Mouse (Mus musculus): ENCODE data around the gene Ubap2.

Gene Ubap2

GRCm38 (mm10) chr4:41164974-41165373, 110.0 kb downstream of the Ubap2 start:
- DNase-seq (ENCODE audit: low read depth, low spot score): no peak

GRCm38 (mm10) chr4:41161232-41161631, 113.7 kb downstream of the Ubap2 start:
- no peak for DNase-seq (ENCODE audit: low read depth, low spot score)

- no peak for DNase-seq (ENCODE audit: low read depth, low spot score)
Measured at GRCm38 (mm10) chr4:41158251-41158650, 116.7 kb downstream of the Ubap2 start.

GRCm38 (mm10) chr4:41156961-41157360, 118.0 kb downstream of the Ubap2 start:
- no peak for DNase-seq (ENCODE audit: low read depth, low spot score)

- DNase-seq (ENCODE audit: low read depth, low spot score): no peak
Measured at GRCm38 (mm10) chr4:41153146-41153545, 121.8 kb downstream of the Ubap2 start.

- no peak for DNase-seq (ENCODE audit: low read depth, low spot score)
Measured at GRCm38 (mm10) chr4:41151186-41151585, 123.8 kb downstream of the Ubap2 start.

GRCm38 (mm10) chr4:41149891-41150290, 125.1 kb downstream of the Ubap2 start:
- DNase-seq (ENCODE audit: low read depth, low spot score): no peak
